Mouse (Mus musculus) heart, embryonic 16.5 days (tissue): ENCODE results near the gene Pla2g6. TPM values are rescaled to one million over a fixed set of nuclear protein-coding genes. Genes with fewer than 3 reads are reported as not detected.

Source experiments
- ATAC-seq: fragments of 200-750 bp; cut with Nextera tagmentation; replicated peaks from 2 replicates; pipeline ENCODE4 v1.8.0; 2017; ENCODE audit warnings: moderate number of reproducible peaks; ENCODE audit not compliant: insufficient read depth, low FRiP score; ENCODE audit errors: extremely low read depth
- H3K27ac ChIP-seq: fragments of 300-500 bp; sonication (generic); 2 replicates; pipeline ENCODE4 v1.5.1; 2014; ENCODE audit warnings: mild to moderate bottlenecking, low read length, control low read depth, moderate library complexity
- H3K27me3 ChIP-seq: fragments of 300-500 bp; sonication (generic); 2 replicates; pipeline ENCODE4 v1.6.1; 2014; ENCODE audit warnings: low read length, mixed read lengths; ENCODE audit not compliant: control insufficient read depth, insufficient read depth
- H3K36me3 ChIP-seq: fragments of 300-500 bp; sonication (generic); 2 replicates; pipeline ENCODE4 v1.6.1; 2014; ENCODE audit not compliant: control insufficient read depth, insufficient read depth
- H3K4me1 ChIP-seq: fragments of 300-500 bp; sonication (generic); 2 replicates; pipeline ENCODE4 v1.6.1; 2014; ENCODE audit warnings: low read length, mixed read lengths; ENCODE audit not compliant: control insufficient read depth, insufficient read depth
- H3K4me2 ChIP-seq: fragments of 300-500 bp; sonication (generic); 2 replicates; pipeline ENCODE4 v1.6.1; 2014; ENCODE audit warnings: low read depth, mild to moderate bottlenecking, control low read depth, low read length
- H3K4me3 ChIP-seq: fragments of 300-500 bp; sonication (generic); 2 replicates; pipeline ENCODE4 v1.5.1; 2014; ENCODE audit warnings: mild to moderate bottlenecking, control low read depth, low read length
- H3K9ac ChIP-seq: fragments of 300-500 bp; sonication (generic); 2 replicates; pipeline ENCODE4 v1.6.1; 2014; ENCODE audit warnings: low read length, control low read depth
- H3K9me3 ChIP-seq: fragments of 300-500 bp; sonication (generic); replicated peaks from 2 replicates; pipeline ENCODE4 v1.6.1; 2016; ENCODE audit warnings: low read length; ENCODE audit not compliant: control insufficient read depth
- WGBS: fragments of 180-500 bp; shearing (Covaris S2); extraction: QIAGEN DNeasy Blood & Tissue Kit; methylation state at CpG from one replicate; pipeline ENCODE4 v1.1.7; 2014; 5-methylcytosine and 5-hydroxymethylcytosine counted together
- polyA plus RNA-seq: library from polyadenylated mRNA; unstranded; fragments of >200 nt; fragmentation: Nextera tagmentation; extraction: Ambion mirVana; gene quantifications from 2 replicates; pipeline ENCODE4 v1.2.1, GENCODE M21; 2015

Gene Pla2g6
- polyA plus RNA-seq, 1 experiment from 2014 or later, result 13.7 TPM

DNA sequence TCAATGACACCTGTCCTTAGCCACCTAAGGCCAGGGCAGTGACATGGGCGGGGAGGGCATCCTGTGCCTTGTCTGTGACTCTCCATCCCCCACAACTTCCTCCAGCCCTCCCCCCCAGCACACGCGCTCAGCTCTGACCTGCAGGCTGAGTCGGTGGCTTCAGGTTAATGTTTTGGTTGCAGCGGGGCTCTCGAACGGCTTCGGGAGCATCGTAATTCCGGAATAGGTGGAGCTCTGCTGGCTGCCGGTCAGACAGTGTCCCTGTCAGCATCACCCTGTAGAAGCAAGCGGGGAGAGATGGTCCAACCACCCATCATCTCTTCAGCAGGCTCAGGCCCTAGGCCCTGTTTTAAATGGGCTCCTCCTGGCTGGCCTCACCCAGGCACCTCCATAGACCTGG is 38.7 kb downstream of the Pla2g6 start:
- Histone ChIP-seq H3K4me3 (no peak overlapping the region), H3K4me2 (no peak overlapping the region), H3K27me3 (no peaks in the 10 kb centered on the region), H3K36me3 (no peaks in the 10 kb centered on the region), H3K4me1 (no peaks in the 10 kb centered on the region), H3K27ac (no peak overlapping the region), H3K9ac (no peak overlapping the region), H3K9me3 (no peaks in the 10 kb centered on the region)
- no peak for ATAC-seq
- WGBS, result 81% methylated on average over 12 of the region's 12 CpGs

DNA sequence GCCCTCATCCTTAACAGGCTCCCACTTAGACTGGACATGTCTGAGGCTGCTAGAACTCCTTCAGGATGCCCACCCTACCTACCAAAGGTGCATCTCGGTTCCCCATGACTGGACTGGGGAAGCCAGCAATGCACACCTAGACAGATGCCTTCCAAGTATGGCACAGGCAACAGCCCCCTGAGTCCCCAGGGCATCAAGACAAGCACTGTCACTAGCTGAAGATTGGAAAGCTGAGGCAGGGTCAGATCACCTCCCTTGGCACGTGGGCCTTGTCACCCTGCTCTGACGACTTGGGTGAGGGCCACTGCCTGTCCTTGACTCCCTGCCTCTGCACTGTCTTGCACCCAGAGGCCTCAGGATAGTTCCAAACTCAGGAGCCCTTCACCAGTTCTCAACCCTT is 39.8 kb downstream of the Pla2g6 start:
- H3K4me1 ChIP-seq, result no peaks in the 10 kb centered on the region
- H3K9me3 ChIP-seq, result no peaks in the 10 kb centered on the region
- no peak overlapping the region for H3K27ac ChIP-seq
- WGBS, result 79% methylated on average over 3 of the region's 3 CpGs
- no peaks in the 10 kb centered on the region for H3K27me3 ChIP-seq
- no peak overlapping the region for H3K9ac ChIP-seq
- no peak overlapping the region for H3K4me2 ChIP-seq
- H3K36me3 ChIP-seq, result no peaks in the 10 kb centered on the region
- no peak overlapping the region for H3K4me3 ChIP-seq
- ATAC-seq, result no peak

DNA sequence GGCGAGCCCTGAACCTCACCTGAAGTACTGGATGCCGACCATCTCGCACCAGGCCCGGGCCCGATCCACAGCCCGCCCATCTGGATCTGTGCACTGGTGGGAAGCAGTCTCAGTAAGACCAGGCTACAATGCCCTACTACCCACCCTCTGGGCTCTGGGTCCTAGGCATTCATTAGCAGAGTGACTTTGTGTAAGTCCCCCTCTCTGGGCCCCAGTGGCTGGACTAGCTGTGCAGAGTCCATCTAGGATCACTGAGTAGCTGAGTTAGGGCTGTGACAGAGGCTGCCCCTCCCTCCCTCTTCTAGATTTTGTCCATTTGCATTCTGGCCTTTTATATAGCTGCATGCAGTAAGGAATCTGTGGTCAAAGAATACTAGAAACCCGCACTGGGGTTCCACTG is 41.1 kb downstream of the Pla2g6 start:
- Histone ChIP-seq H3K9ac (no peak overlapping the region), H3K27ac (no peak overlapping the region), H3K27me3 (no peaks in the 10 kb centered on the region), H3K4me3 (no peak overlapping the region), H3K4me1 (no peaks in the 10 kb centered on the region), H3K4me2 (no peak overlapping the region), H3K36me3 (no peaks in the 10 kb centered on the region), H3K9me3 (no peaks in the 10 kb centered on the region)
- 91% methylated on average over 7 of the region's 7 CpGs for WGBS
- ATAC-seq, result no peak

DNA sequence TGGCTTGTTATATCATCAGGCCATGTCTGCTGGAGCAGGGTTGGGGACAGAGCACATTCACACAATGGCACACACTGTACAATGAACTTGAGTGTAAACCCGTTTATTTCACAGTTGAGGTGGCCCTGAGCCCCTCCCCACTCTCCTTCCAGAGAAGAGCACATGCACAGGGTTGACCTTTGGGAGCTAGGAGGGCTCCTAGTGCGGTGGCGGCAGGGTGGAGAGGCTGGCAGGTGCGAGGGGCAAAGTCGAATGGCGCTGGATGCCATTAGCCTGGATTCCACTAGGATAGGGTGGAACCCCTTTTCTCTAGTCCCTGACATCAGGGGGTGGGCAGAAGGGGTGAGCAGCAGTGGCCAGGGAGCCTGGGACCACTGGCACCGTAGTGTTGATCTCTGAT is 42.0 kb downstream of the Pla2g6 start:
- H3K4me3 ChIP-seq, result no peak overlapping the region
- no peak overlapping the region for H3K4me2 ChIP-seq
- no peaks in the 10 kb centered on the region for H3K9me3 ChIP-seq
- WGBS, result 86% methylated on average over 7 of the region's 7 CpGs
- no peaks in the 10 kb centered on the region for H3K27me3 ChIP-seq
- H3K36me3 ChIP-seq, result no peaks in the 10 kb centered on the region
- peaks cover 5% of the 10 kb centered on the region for H3K4me1 ChIP-seq
- no peak overlapping the region for H3K9ac ChIP-seq
- H3K27ac ChIP-seq, result no peak overlapping the region
- ATAC-seq, result no peak

DNA sequence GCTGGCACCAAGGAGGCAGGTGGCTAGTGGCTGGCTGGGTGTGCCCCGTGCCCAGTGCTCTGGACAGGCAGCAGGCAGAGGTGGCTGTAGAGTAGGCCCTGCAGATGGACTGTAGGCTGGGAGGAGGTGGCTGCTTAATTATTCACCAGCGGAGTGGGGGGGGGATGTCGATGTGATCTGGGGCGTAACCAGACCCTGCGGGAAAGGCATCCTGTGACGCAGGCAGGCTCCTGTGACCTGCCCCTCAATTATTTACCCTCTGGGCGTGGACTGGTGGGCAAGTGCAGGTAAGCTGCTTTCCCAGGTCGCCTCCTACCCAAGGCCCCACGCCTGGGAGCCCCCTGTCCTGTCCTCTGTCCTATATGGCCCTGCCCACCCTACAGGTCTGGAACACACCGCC is 42.8 kb downstream of the Pla2g6 start, which contains the start of gene Baiap2l2:
TSS of gene Baiap2l2 (minus strand) at position 139 of the 400 bp plus-strand sequence.
- Histone ChIP-seq H3K27me3 (no peaks in the 10 kb centered on the region), H3K4me1 (peaks cover 5% of the 10 kb centered on the region), H3K9ac (no peak within 1 kb of the TSS), H3K9me3 (no peaks in the 10 kb centered on the region), H3K27ac (no peak within 1 kb of the TSS), H3K4me3 (no peak within 1 kb of the TSS), H3K36me3 (no peaks in the 10 kb centered on the region), H3K4me2 (no peak within 1 kb of the TSS)
- no peak for ATAC-seq
- WGBS, result 72% methylated on average over 10 of the region's 10 CpGs

DNA sequence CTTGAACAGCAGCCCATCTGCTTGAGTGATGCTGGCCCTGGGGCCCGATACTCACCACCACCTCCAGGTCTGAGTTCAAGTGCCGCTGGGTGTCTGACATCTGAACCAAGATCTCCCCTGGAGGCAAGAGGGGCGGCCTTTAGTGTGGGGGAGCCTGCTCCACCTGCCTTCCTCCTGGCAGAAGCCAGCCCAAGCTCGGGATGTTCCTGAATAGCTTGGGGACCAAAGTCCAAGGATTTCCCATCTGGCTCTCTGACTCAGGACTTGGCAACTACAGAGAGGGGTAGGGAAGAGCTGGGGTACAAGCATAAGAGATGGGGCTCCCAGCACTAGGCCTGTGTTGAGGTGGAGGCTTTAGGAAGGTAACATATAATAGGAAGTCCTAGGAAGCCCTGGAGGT is 44.8 kb downstream of the Pla2g6 start:
- Histone ChIP-seq H3K36me3 (no peaks in the 10 kb centered on the region), H3K27ac (no peak overlapping the region), H3K9me3 (no peaks in the 10 kb centered on the region), H3K4me3 (no peak overlapping the region), H3K27me3 (no peaks in the 10 kb centered on the region), H3K9ac (no peak overlapping the region), H3K4me1 (peaks cover 5% of the 10 kb centered on the region), H3K4me2 (no peak overlapping the region)
- WGBS, result 82% methylated on average over 4 of the region's 4 CpGs
- no peak for ATAC-seq

DNA sequence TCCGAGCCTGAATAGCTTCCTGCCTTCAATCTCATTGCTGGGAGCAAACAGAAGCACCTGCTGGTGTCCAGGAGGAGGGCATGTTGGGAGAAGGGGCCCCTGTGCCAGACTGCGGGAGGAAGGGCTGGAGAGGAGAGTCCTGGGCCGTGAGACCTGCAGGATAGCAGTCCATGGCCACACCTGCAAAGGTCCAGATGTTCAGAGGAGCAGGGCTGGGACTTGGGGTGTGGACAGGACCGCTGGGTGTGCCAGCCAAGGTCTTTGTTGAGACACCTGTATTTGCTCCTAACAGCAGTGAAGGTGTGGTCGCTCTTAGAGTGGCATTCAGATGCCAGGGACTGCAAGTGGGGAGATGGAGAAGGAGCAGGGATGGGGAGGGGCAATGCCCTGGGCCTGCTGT is 45.8 kb downstream of the Pla2g6 start:
- WGBS, result 70% methylated on average over 5 of the region's 5 CpGs
- no peak overlapping the region for H3K9ac ChIP-seq
- no peak for ATAC-seq
- no peak overlapping the region for H3K4me3 ChIP-seq
- no peaks in the 10 kb centered on the region for H3K27me3 ChIP-seq
- H3K9me3 ChIP-seq, result no peaks in the 10 kb centered on the region
- peaks cover 5% of the 10 kb centered on the region for H3K4me1 ChIP-seq
- H3K36me3 ChIP-seq, result no peaks in the 10 kb centered on the region
- no peak overlapping the region for H3K4me2 ChIP-seq
- no peak overlapping the region for H3K27ac ChIP-seq

DNA sequence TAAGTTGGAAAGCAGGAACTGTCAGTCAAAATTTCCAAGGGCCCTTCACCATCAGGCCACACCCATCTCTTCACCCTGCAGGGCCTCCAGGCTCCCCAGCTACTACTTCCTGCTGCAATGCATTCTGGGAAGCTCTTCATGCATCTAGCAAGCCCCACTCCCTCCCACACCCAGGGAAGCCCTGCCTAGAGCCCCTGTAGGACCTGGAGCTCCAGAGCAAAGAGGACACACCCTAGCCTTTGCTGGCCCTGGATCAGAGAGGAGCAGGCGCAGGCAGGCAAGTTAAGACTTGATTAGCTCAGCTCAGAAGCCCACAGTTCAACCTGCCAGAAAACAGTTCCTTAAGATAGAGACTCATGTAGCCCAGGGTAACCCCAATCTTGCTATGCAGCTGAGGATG is 46.8 kb downstream of the Pla2g6 start:
- H3K9me3 ChIP-seq, result no peaks in the 10 kb centered on the region
- H3K4me2 ChIP-seq, result no peak overlapping the region
- peaks cover 5% of the 10 kb centered on the region for H3K4me1 ChIP-seq
- 80% methylated on average over 1 of the region's 1 CpGs for WGBS
- no peak overlapping the region for H3K9ac ChIP-seq
- no peak; the same call in 1 of the 2 replicates for ATAC-seq
- H3K4me3 ChIP-seq, result no peak overlapping the region
- no peak overlapping the region for H3K27ac ChIP-seq
- no peaks in the 10 kb centered on the region for H3K36me3 ChIP-seq
- no peaks in the 10 kb centered on the region for H3K27me3 ChIP-seq

DNA sequence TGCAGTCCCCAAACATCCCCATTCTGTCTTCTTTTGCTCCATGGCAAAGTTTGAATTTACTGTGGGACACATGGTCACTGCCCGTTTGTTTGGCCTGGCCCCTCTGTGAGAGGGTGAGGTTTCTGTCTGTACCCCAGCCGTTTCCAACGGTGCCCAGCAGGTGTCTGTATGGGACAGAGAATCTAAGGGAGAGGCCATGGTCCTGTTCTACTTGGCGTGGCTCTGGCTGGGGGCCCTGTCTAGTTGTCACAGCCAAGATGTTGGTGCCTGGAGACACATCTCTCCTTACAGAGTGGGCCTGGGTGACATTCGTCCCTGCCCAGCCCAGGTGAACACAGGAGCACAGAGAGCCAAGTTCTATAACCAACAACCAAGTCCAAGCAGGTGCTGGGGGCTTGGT is 47.3 kb downstream of the Pla2g6 start:
- Histone ChIP-seq H3K36me3 (no peaks in the 10 kb centered on the region), H3K27ac (no peak overlapping the region), H3K9ac (no peak overlapping the region), H3K27me3 (no peaks in the 10 kb centered on the region), H3K4me1 (peaks cover 5% of the 10 kb centered on the region), H3K4me3 (no peak overlapping the region), H3K4me2 (no peak overlapping the region), H3K9me3 (no peaks in the 10 kb centered on the region)
- no peak for ATAC-seq
- 49% methylated on average over 5 of the region's 5 CpGs for WGBS

DNA sequence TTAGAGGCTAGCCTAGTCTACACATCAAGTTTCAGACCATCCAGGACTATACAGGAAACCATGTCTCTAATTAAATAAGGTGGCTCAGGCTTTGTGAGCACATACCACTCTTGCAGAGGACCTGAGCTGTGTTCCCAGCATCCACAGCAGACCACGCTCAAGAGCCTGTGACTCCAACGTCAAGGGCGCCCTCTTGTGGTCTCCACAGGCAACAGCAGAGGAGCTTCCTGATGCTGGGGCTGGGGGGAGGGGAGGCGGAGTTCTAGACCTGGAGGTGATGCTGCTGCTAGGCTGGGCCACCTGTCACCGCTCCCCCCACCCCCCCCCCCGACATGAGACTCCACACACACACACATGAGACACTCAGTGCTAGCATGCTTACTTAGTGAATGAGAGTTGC is 48.0 kb downstream of the Pla2g6 start:
- WGBS, result 31% methylated on average over 6 of the region's 6 CpGs
- H3K9me3 ChIP-seq, result no peaks in the 10 kb centered on the region
- no peak overlapping the region for H3K9ac ChIP-seq
- peaks cover 5% of the 10 kb centered on the region for H3K4me1 ChIP-seq
- H3K27ac ChIP-seq, result no peak overlapping the region
- H3K27me3 ChIP-seq, result no peaks in the 10 kb centered on the region
- no peak overlapping the region for H3K4me2 ChIP-seq
- no peak for ATAC-seq
- H3K36me3 ChIP-seq, result no peaks in the 10 kb centered on the region
- H3K4me3 ChIP-seq, result no peak overlapping the region
